Mouse (Mus musculus): ENCODE measurements around the gene BC048507.
"Not testable (repeated sequence)": the region's sequence is repeated elsewhere in the genome, so short reads cannot be mapped to it uniquely, and the experiment has no call there.

DNA sequence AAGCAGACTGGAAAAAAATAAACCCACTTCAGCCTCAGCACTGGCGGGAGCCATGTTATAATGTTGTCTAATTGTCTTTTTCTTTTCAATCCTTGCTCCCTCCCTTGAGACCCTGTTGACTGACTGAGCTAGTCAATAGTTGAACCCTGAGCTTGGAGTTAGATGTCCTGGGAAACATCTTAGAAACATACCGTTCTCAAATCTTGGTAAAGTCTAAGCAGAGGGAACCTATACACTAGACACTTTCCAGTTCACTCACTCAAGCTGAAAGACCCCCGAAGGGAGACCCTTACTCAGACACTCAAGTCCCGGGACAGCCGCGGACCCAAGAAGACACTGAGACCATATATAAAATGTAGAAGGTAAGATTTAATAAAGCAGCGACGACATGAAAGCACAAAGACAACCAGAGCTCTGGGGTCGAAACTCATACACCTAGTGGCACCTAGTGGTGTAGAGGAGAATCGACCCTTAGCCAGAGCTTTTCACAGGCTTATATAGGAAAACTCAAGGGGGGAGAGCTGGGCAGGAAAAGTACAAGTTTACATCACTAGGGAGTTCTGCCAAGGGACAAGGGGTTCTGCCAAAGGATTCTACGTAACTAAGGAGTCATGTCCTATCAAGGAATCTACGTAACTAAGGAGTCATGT, 13.0 kb downstream of the BC048507 start:
- TF ChIP-seq ETS1 (IDR thresholded peaks at IDR 0.05; ENCODE audit: low read depth, low read length); SMC3 (IDR thresholded peaks at IDR 0.05; ENCODE audit: low read depth, low read length); POLR2A (IDR thresholded peaks at IDR 0.05; ENCODE audit: control insufficient read depth in 1 of 2, insufficient read depth in 1 of 2, low read depth in 1 of 2, low read length in 2 of 2, poor library complexity in 1 of 2); EP300 (IDR thresholded peaks at IDR 0.05; ENCODE audit: low read depth in 1 of 2, low read length in 2 of 2); CTCF (IDR thresholded peaks at IDR 0.05 in 2 of 3, conservative IDR thresholded peaks at IDR 0.05 in 1 of 3; ENCODE audit: control insufficient read depth in 1 of 3, insufficient read depth in 1 of 3, low read depth in 2 of 3, low read length in 3 of 3, poor library complexity in 1 of 3, severe bottlenecking in 1 of 3); KAT2A (conservative IDR thresholded peaks at IDR 0.05; ENCODE audit: low read depth, low read length); POLR2AphosphoS5 (IDR thresholded peaks at IDR 0.05; ENCODE audit: borderline replicate concordance, low read depth, low read length): not testable (repeated sequence)

Data from MEL (cell line).